7 mouse cellular contexts compared by ENCODE assay signal in the genomic region with DNA sequence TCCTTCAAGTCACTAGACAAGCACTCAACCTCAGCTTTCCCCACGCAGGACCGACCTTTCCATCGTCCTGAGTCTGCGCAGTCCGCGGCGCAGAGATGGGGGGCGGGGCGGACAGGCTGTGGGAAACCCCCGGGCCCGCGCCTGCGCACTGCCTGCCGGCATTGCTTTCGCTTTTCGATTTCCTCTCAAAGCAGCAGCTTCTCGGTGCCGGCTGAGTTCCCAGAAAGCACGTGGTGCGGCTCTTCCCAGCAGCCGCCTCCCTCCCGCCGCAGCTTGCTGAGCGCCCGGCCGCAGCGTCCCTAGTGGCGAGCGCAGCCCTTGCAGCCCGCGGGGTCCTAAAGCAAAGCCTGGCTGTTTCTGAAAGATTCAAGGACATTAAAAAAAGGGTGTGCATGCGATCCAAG. TPM values are rescaled to one million over a fixed set of nuclear protein-coding genes. Genes with fewer than 3 reads are reported as not detected.
DNase-seq lines count a peak whose midpoint lies in the region; ATAC-seq lines count a peak whose summit lies in the region.

No protein-coding gene starts in this region.

- peaks cover 6% of the 10 kb centered on the region; the same call in 1 of the 2 replicates for H3K4me1 ChIP-seq in intestine, embryonic 15.5 days (replicated peaks)
- peaks cover 9% of the 10 kb centered on the region for H3K4me1 ChIP-seq in midbrain, embryonic 10.5 days

- peak overlapping the region; percentile 80 for H3K4me2 ChIP-seq in intestine, embryonic 15.5 days (replicated peaks)

- ATAC-seq in intestine, embryonic 15.5 days = peak; percentile 99

- H3K36me3 ChIP-seq in intestine, embryonic 15.5 days = no peaks in the 10 kb centered on the region
- H3K36me3 ChIP-seq in midbrain, embryonic 10.5 days = no peaks in the 10 kb centered on the region

- H3K27ac ChIP-seq in intestine, embryonic 15.5 days = peak overlapping the region; percentile 48; the same call in 1 of the 2 replicates
- H3K27ac ChIP-seq in midbrain, embryonic 10.5 days (replicated peaks) = peak overlapping the region; percentile 89

- H3K9ac ChIP-seq in intestine, embryonic 15.5 days = peak overlapping the region; percentile 58

- DNase-seq in adrenal gland, adult 18-20 months (ENCODE audit: low spot score in 2 of 2) = peak; percentile 98 to 99
- DNase-seq in embryo, embryonic 11 days = peak; percentile 96
- peak; percentile 98 to 99 for DNase-seq in gastrocnemius, postnatal 36 days
- DNase-seq in left cerebral cortex, postnatal 25 days (ENCODE audit: low spot score in 2 of 2) = peak; percentile 99
- peak; percentile 97 for DNase-seq in midbrain, embryonic 10.5 days (ENCODE audit: low spot score)
- peak; percentile 100 for DNase-seq in right cerebral cortex, postnatal 4 days

- H3K9me3 ChIP-seq in intestine, embryonic 15.5 days = no peaks in the 10 kb centered on the region
- no peaks in the 10 kb centered on the region for H3K9me3 ChIP-seq in midbrain, embryonic 10.5 days (replicated peaks)

- peak overlapping the region; percentile 38 for H3K4me3 ChIP-seq in intestine, embryonic 15.5 days (replicated peaks)
- H3K4me3 ChIP-seq in midbrain, embryonic 10.5 days = peak overlapping the region; percentile 53

- under 1% methylated on average over 32 of the region's 32 CpGs for WGBS in intestine, embryonic 15.5 days
- under 1% methylated on average over 32 of the region's 32 CpGs for WGBS in midbrain, embryonic 10.5 days

- no peaks in the 10 kb centered on the region for H3K27me3 ChIP-seq in intestine, embryonic 15.5 days (replicated peaks)
- peaks cover 3% of the 10 kb centered on the region; the same call in 1 of the 2 replicates for H3K27me3 ChIP-seq in midbrain, embryonic 10.5 days (ENCODE audit: low read depth, poor library complexity, severe bottlenecking)

- intact Hi-C loops in gastrocnemius, postnatal 36 days (cut with DNase I) = no loop called here
- intact Hi-C loops in left cerebral cortex, postnatal 25 days (cut with DNase I) = loop anchor here (10.0 kb wide), 1 partner anchor 639 kb away; the partner anchor contains the start of gene Nabp1

RNA-seq across cellular contexts. Expression of gene Stat1, which starts 5.6 kb away (rescaled TPM):
- total RNA-seq in adrenal gland, adult 18-20 months (2021) = 100 to 1,000 TPM in 1 of 2 experiments, 10 to 100 TPM in 1; 93.0 to 102 TPM
- 10 to 100 TPM in 1 of 2 experiments, 1 to 10 TPM in 1; 9.6 to 11.3 TPM for total RNA-seq in gastrocnemius, postnatal 36 days (2021)
- polyA plus RNA-seq in intestine, embryonic 15.5 days (2015; fragmentation: Nextera tagmentation; extraction: Ambion mirVana) = 28.3 and 29.2 TPM in 2 replicates
- total RNA-seq in left cerebral cortex, postnatal 25 days (2021) = 10 to 100 TPM; 16.2 to 17.4 TPM
- 11.2 and 14.6 TPM in 2 replicates for polyA plus RNA-seq in midbrain, embryonic 10.5 days (2016; fragmentation: Nextera tagmentation; extraction: Ambion mirVana)

Comparison
In these comparisons a context has a peak if more than half of its experiments do, and no peak if none do; other contexts are left out.
1. Peak in every context shown above with its lines: DNase-seq, ATAC-seq, H3K4me3 ChIP-seq and H3K27ac ChIP-seq.
2. RNA of gene Stat1, which starts 5.6 kb away (total RNA-seq): 93.0 to 102 TPM in adrenal gland, adult 18-20 months; 16.2 to 17.4 TPM in left cerebral cortex, postnatal 25 days and 9.6 to 11.3 TPM in gastrocnemius, postnatal 36 days; every median in the first group is over 4 times any median in the second.